Mouse (Mus musculus) activated CD4-positive, CD25-positive, alpha-beta regulatory T cell (primary cell): ENCODE measurements around the gene D130052B06Rik. TPM values are rescaled to one million over a fixed set of nuclear protein-coding genes. Genes with fewer than 3 reads are reported as not detected.

Experiments
- polyA plus RNA-seq, 2 experiments: library from polyadenylated mRNA; unstranded; fragments of 100-300 nt; shearing (Covaris generic); gene quantifications; one replicate each; pipeline ENCODE4 v1.2.1; 2017

The D130052B06Rik gene
- not detected for polyA plus RNA-seq

GRCm38 (mm10) chr11:33598986-33599385 lies at the start of gene D130052B06Rik:
TSS of gene D130052B06Rik (plus strand) at chr11:33599302.

GRCm38 (mm10) chr11:33578859-33579258 lies 20.2 kb upstream of the D130052B06Rik start, which contains the start of gene Gabrp:
TSS of gene Gabrp (minus strand) at chr11:33578959.

Other genes starting within 250 kb of the D130052B06Rik start
- gene Ranbp17, start 85.6 kb upstream of the D130052B06Rik start, polyA plus RNA-seq: under 1 TPM; 0.57 to 0.76 TPM
- gene Gabrp, start 20.3 kb upstream of the D130052B06Rik start, polyA plus RNA-seq: under 1 TPM in 1 of 2 experiments, not detected in 1; 0.12 TPM